Mouse (Mus musculus): ENCODE measurements at regions not wholly inside any gene's neighbourhood (a gene's known extent, or its start where the extent isn't known, plus 50 kb on each side); places are given as distances from the start of the nearest gene placed in this dataset.
"Not testable (repeated sequence)": the region's sequence is repeated elsewhere in the genome, so short reads cannot be mapped to it uniquely, and the experiment has no call there.

DNA sequence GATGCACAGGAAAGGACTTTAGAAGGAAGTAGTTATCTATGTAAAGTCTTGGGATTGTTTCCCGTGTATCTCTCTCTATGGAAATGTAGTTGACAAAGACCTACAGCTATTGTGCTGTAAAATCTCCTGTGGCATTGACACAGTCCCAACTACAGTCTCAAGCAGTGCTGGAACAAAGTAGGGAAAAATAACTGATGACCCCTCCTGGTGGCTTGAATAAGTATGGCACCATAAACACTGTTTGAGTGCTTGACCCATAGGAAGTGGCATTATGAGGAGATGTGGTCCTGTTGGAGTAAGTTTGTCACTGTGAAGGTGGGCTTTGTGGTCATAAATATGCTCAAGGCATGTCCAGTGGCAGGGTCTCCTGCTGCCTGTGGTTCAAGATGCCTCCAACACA lies 928.4 kb upstream of the Mms22l start:
- DNase-seq (ENCODE audit: low spot score), result peak; percentile 34

DNA sequence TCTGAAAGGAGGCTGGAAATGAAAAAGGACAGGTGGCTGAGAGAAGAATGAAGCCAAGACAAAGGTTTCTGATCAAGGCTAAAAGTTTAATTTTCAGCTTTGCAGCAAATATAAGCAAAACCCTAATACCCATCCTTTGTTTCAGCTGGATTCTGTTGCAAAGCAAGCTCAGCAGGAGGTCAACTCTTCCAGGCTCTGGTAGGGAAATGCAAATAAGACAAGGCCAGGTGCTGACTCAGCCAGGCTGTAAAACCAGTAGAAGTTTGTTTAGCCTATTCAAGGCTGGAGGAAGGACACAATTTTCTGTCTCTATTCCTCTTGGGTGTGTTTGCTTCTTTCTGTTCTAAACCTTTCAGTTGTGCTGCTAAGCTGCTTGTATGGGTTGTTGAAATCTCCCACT lies 923.2 kb upstream of the Mms22l start:
- no peak for DNase-seq (ENCODE audit: low spot score)

DNA sequence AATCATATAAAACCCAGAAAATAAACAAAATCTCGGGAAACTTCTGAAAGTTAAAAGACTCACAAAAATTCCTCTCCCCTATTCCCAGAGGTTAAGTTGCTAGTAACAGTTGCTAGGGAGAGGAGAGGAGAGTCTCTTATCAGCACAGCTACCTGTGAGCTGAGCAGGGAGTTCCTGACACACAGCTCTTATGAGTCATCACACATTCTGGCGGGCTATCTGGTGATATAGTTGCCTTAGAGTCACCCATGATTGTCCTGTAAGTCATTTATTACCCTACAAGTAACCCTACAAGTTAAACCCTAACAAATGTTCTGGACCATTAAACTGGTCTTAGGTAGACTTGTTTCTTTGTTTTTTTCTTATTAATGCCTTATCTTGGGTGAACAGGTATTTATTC lies 908.8 kb upstream of the Mms22l start:
- no peak for DNase-seq (ENCODE audit: low spot score)

DNA sequence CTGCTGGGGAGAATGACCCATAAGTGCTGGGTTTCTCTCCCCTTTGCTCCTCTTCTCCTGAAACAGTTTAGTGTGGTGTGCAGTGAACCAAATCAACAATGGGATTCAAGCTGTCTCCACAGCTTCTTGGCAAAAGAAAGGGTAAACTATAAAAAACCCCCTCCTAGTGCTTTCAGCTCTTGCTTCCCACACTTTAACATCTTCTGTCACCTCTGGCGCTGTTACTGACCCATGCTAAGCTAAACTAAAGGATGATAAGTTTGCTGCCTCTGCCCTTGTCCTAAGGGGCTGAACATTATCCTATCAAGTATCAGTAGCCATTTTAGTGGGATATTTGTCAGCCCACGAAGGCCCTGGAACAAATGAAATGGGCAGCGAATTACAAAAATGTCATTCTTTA lies 905.4 kb upstream of the Mms22l start:
- DNase-seq (ENCODE audit: low spot score), result no peak

DNA sequence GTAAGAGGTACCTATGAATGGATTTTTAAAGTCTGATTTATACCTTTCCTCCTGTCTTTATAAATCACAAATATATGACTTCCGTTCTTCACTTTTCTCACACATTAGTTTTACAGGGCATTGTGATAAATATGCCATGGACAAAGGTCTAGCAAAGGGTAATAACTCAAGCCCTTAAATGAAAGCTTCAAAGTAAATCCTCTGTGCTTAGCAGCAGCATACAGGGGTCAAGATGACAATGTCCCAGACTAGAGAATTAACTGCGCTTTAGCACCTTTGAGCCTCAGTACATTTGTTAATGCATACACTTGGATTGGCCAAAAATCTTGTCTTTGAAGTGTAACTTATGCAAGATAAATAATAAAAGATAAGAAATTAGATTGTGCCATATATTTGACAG lies 904.7 kb upstream of the Mms22l start:
- no peak for DNase-seq (ENCODE audit: low spot score)

DNA sequence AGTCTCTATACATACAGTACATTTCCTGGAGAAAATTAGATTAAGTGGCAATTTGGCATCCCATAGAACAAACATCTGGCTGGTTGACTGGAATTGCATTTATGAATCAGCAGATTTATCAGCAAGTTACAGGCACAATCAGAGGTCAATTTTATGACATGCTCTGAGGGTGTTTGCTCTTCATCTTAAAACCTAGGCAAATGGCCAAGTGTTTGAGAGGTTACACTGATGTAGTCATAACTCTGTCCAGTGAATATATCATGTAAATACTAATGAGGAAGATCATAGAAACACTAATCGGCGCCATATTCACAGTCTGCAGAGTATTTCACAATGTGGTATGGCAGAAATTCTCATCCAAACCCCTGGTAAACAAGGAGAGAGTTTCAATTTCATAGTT lies 896.2 kb upstream of the Mms22l start:
- no peak for DNase-seq (ENCODE audit: low spot score)

DNA sequence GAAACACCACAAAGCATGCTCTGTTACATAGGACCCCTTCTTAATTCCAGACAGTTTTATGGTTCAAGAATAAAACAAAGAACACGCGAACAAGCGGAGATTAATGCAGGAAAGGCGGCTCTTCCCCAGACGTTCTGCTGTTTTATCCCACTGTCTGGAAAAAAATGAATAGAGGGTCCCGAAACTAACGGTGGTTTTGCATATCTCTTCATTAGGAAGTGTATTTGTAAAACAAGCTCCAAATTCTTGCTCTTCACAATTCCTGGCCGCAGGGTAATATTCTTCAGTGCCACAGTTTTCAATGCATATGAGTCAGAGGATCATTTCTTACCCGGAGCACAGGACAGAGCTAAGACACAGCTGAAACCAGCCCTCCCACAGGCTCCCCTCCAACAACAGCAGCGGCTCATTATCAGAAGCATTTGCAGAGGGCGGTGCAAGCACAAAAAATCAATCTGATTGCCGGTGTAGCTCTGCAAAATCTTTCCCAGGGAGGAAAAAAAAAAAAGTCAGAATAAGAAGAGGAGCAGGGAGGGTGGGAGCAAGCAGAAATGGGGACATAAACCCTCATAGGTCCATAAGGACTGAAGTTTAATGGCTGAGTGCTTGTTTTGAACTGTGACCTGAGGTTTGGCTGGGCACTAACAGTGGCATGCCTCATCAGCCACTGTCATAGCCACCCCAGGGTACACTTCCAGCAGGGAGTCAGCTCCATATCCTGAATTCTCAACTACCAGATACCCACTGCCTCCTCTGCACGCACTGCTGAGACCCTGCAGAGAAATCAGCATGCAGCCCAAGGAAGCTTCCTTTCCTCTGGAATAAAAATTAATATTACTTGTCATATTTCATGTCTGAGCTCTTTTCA lies 894.6 kb upstream of the Mms22l start:
- DNase-seq (ENCODE audit: low spot score), result peak; percentile 48

DNA sequence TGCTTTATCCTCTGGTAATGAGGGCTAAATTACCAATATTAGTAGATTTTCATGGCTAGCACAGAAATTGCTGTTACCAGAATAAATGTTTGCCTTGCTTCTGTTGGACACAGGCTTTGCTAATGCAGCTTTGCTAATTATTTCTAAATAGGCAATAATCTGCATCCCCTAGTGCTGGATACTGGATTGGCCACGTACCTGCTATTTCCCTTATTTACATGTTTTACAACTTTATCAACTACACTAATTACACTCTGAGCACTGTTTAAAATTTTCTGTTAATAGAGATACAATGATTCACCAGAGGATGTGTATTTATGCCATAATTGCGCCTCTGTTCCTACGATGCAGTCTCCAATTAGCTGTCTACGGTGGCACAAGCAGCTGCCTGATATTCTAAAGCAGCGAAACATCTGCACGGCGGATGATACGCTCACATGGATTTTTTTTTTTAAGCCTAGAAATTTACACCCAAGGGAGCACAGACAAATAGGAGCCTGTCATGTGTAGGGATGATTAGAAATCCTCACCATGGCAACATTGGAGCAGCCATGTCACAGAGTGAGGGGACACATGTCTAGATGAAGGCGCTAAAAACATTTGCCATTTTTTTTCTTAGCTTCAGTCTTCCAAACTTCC lies 893.8 kb upstream of the Mms22l start:
- peak; percentile 70 for DNase-seq (ENCODE audit: low spot score)

DNA sequence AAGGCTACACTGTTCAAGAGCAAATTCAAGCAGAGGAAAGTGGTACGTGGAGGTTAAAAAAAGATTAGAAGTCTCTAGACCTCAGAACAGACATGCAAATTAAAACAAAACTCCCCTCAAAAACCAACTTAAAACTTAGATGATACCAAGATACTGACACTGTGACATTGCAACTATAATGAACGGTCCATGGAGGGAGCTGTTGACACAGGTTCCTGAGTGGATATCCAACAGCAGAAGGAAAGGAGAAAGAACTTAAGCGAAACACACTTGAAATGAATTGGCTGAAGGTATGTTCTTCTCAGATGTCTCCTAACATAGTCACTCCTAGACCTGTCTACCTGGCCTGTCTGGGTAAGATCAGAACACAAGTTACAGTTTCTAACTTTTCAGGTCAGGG lies 888.9 kb upstream of the Mms22l start:
- DNase-seq (ENCODE audit: low spot score), result peak; percentile 16

DNA sequence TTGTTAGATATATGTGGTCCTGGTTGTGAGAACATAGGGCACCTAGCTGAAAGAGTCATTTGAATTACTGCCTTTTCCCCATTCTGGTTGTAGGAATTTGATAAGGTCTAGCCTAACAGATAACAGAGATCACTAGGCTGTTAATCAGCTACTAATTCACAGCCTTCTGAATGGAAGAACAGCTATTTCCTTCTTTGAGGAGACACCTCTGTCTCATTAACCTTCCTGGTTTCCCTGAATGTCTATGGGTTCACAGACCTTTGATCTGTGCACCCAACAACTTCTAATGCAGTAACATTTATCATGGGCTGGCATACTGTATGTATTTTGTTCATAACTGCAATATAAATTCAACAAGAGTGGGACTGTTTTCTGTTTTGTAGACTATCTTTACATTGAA lies 875.0 kb upstream of the Mms22l start:
- DNase-seq (ENCODE audit: low spot score), result no peak

DNA sequence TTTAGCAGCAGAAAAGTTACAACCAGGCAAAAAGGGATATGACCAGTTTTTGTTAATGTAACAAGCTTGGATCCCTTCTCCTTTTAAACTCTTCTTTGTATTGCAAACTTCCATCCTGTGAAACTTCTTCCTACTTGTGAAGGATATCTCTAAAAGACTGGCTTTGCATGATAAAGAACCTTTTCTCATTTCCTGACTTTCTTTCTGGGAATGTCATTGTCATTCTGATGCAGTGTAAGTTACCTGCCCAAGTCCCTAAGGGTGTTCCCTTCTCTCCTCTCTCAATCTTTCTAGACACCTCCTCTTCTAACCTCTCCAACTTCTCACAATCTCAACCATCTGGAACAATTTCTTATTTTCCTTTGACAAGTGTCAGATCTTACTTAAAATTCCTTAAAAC lies 874.0 kb upstream of the Mms22l start:
- DNase-seq (ENCODE audit: low spot score), result no peak

DNA sequence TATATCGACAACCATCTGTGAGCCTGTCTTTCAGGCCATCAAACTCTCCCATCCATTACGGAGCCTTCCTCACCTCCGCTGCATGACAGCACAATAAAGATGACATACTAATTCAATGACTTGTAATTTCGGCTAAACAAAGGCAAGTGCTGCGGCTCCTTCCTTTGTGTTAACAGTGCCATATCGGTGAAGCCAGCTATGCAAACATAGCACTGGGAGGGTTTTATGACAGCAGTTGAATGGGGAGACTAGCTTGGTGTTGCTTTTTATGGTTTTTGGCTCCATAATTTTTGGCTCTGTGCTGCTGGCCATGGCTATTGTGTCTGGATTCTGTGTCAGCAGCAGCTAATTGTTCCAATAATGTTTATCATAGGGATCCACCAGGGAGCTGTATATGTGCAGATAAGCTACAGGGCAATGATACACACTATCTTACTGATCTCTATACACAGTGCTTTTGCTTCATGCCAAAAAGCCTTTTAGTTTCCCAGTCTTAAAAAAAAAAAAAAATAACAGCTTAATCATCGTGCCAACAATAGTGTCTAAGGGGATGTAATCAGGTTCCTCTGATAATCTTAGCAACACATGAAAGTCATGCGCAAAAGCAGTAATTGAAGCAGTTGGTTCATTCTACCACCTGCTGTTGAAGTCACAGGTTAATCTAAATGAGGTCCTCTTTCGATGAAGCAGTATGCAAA lies 859.9 kb upstream of the Mms22l start:
- DNase-seq (ENCODE audit: low spot score), result peak; percentile 35

DNA sequence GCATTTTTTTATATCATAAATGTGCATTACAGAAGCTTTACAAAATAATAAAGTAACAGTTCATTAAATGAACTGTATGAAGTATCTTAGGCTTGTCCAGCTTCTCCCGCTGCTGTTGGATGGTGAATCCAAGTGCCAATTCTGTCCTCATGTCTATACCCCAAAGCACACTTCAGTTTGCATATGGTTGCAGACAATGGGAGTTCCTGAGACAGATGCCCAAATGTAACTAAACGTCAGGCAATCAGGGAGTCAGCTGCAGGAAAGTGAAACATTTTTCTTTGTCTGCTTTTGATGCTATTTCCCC lies 859.4 kb upstream of the Mms22l start:
- peak; percentile 3 for DNase-seq (ENCODE audit: low spot score)

DNA sequence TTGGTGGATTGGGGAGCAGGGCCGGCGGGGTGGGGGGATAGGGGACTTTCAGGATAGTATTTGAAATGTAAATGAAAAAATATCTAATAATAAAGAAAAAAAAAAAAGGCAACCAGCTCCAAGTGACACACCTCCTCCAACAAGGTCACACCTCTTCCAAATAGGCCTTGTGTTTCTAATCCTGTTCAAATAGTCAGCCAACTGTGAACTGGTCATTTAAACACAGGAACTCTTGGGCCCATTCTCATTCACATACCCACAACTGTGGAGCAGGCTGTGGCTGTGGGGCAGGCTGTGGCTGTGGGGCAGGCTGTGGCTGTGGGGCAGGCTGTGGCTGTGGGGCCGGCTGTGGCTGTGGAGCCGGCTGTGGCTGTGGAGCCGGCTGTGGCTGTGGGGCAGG lies 839.6 kb upstream of the Mms22l start:
- not testable (repeated sequence) for DNase-seq (ENCODE audit: low spot score)

DNA sequence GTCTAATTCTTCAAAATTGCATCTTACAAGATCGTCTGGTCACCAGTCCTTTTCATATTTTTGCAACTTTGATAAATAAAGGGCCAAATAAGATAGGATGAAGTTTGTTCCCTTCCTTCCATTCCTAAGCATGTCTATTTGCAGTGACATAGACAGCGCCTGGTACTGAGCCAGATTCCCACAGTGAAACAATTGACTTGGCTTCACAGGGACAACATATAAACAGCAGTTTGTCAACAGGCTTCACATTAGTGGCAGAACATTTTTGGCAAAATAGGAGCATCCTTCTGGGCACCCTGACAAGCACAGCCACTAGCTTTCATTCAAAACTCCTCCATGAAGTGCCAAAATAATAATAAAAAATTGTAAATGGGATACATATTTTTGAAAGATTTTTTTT lies 827.4 kb upstream of the Mms22l start:
- DNase-seq (ENCODE audit: low spot score), result no peak

DNA sequence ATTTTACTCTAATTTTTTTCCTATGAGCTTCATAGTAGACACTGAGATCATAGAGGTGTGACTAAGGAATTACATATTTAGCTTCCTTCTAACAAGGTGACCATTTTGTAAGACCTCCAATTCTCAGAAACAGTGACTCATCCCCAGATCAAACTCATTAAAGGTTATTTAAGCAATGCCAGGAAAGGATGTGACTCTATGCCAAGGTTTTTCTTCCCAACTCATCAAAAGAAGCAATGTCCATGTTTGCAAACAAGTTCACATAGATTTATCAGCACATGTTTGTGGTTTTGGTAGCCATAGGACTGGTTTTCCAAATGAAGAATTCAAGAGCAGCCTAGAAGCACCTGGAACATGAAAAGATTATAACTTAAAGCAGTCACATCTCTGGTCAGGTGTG lies 792.6 kb upstream of the Mms22l start:
- no peak for DNase-seq (ENCODE audit: low spot score)

DNA sequence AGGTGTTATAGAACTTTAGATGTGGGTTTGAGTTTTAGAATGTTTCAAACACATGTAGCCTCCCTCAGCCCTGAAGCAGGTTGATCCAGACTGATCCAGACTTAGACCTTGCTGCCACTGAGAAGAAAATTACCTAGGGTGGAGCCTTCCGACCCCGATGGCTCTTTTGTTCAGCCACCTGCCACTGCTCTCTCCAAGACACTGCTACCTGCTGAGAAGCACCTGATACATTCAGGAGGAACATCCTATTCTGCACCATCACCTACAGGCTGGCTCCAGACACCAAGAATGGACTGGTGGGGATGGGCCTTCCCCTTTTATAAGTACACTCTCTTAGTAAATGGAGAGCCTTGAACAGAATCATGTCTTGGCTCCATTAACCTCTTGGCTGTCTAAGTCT lies 785.5 kb upstream of the Mms22l start:
- no peak for DNase-seq (ENCODE audit: low spot score)

DNA sequence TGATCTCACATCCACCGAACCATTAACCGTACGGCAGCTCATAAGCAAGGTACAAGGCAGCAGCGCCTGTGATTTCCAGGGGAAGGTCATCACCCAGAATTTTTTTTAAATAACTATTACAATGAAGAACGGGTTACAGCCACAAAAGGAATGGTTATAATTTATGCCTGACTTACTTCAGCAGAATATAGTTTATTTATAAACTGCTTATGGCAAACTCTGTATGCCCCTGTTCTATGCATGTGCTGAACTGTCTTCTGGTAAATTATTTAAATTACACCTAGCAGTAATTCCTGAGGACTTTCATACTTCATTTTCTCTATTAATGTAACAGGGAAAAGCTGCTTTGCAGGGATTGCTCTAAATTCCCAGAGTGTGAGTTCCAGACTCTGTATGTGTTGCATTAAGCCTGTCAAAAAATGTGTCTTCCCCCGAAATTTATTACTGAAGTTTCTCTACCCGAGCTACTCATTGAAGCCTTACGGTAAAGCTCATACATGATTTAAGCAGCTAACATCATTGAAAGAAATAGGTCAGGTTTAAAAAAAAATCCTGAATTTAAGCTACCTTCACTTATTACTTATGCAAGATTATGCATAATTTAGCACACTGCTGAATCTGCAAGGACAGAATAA lies 782.4 kb upstream of the Mms22l start:
- DNase-seq (ENCODE audit: low spot score), result no peak

DNA sequence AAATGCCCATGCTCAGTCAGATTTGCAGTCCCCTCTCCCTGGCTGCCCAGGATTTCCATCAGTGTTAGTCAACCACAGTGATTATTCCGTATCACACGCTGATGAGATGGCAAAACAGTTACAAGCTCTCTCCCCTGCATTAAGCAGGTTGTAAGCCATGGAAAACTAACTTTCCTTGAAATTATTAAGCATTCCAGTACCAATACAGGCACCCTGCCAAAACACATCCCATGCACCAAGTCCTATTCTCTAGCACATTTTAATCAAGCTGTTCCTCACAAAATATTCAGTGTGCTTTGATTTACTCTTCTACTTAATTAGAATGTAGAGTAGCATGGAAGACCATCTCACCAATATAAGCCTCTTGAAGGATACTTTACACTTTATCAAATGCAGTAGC lies 768.4 kb upstream of the Mms22l start:
- DNase-seq (ENCODE audit: low spot score), result no peak

DNA sequence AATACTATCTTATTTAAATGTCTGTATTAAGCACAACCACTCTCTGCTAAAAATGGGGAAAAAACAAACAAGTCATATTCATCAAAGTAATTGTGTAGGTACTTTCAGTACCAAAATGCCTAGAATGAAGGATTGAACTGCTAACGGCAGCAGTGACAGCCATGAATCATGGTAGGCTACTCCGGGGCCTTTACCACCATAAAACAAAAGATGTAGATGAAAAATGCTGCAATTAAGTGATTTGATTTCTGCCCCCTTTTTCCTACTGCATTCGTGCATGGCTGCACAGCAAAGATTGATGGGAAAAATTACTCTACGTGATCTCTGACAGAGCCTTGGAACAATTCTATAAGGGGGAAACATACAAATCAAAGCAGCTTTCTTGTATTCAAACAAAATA lies 763.8 kb upstream of the Mms22l start:
- peak; percentile 66 for DNase-seq (ENCODE audit: low spot score)

DNA sequence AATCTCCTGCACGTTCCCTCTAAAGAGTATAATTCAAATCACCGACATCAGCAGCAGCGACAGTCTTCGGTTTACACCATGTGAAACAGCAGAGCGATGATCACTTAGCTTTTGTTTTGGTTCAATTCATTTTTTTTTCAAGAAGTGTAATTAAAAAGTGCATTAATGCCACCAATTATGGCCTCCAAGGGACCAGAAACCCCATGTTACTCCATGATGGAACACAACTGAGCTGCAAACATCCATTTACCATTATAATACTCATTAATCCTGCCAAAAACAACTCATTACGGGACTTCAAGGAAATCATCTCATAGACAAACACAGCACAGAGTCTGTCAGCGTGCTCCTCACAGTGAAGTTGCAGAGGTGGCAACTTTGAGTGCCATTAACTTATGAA lies 752.2 kb upstream of the Mms22l start:
- DNase-seq (ENCODE audit: low spot score), result no peak

DNA sequence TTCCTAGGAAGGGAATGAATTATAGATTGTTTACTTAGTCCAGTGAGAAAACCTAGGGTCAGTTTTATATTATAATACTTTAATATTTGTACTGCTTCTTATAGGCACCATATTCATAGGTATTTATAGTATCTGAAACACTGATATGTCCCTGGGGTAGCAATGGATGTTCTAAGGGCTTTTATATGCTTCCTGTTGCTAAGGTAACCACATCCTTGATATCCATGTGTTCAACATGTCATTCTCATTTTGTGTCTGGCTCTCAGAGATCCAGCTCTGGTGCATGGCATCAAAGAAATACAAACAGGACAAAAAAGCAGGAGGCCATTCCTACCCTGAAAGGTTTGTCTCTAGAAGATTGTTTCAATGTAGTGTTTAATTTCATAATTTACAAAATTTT lies 738.2 kb upstream of the Mms22l start:
- no peak for DNase-seq (ENCODE audit: low spot score)

Measured in retina, embryonic 14.5 days (tissue).